In the genomic region with DNA sequence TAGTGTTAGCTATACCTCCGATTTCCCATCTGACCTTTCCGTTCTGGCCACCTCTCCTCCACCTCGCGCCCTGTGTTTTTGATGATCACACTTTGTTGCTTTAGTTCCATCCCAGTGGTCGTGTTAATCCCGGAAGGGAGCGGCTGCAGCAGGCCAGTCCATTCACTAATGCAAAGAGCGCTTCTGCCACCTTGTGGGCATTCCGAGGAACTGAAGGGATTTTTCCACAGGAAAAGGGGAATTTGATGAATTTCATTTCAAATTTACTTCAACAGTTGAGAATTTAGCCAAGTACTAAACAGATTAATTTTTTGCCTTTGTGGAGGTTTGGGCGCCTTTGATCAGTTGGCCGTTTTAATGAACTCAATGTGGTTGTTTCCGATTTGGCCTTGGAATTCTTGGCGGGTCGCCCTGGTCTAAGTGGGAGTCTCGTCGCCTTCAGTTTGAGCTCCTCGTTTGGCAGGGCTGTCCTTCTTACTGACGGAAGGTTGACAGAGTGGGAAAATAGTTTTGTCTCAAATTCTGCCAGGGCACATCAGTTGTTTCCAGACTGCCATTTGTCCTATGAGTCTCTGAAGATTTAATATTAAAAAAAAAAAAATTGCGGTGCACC, we compare ENCODE assay signal across 8 mouse cellular contexts.
A peak's percentile ranks its signal among the peaks of the same experiment; 100 is the strongest.
DNase-seq lines count a peak whose midpoint lies in the region; ATAC-seq lines count a peak whose summit lies in the region.

No protein-coding gene starts in this region.

- DNase-seq in 416B (ENCODE audit: low read depth) (peak; percentile 60), liver (peak; percentile 54)
- peak; percentile 55 to 69 for DNase-seq in adrenal gland, postnatal 36 days
- DNase-seq in neural tube, embryonic 10.5 days (ENCODE audit: extremely low spot score, low spot score), result peak; percentile 64
- DNase-seq in urinary bladder, postnatal 36 days (ENCODE audit: low spot score in 2 of 2), result peak; percentile 28 to 42

- H3K9ac ChIP-seq in embryonic facial prominence, embryonic 15.5 days, result no peak overlapping the region
- no peak overlapping the region; the same call in 1 of the 2 replicates for H3K9ac ChIP-seq in heart, embryonic 12.5 days
- H3K9ac ChIP-seq in kidney, embryonic 16.5 days (replicated peaks; ENCODE audit: low read length), result no peak overlapping the region

- peak overlapping the region; percentile 48 for H3K4me2 ChIP-seq in embryonic facial prominence, embryonic 15.5 days (replicated peaks)
- peak overlapping the region; percentile 52 for H3K4me2 ChIP-seq in heart, embryonic 12.5 days
- peak overlapping the region; percentile 43 for H3K4me2 ChIP-seq in kidney, embryonic 16.5 days (replicated peaks; ENCODE audit: low read depth, low read length)

- H3K27me3 ChIP-seq in embryonic facial prominence, embryonic 15.5 days, result peaks cover 4% of the 10 kb centered on the region; the same call in 1 of the 2 replicates
- no peaks in the 10 kb centered on the region for H3K27me3 ChIP-seq in heart, embryonic 12.5 days (replicated peaks)
- peaks cover 5% of the 10 kb centered on the region for H3K27me3 ChIP-seq in kidney, embryonic 16.5 days (ENCODE audit: insufficient read depth, low read length)

- H3K9me3 ChIP-seq in embryonic facial prominence, embryonic 15.5 days (replicated peaks), result no peaks in the 10 kb centered on the region
- H3K9me3 ChIP-seq in heart, embryonic 12.5 days (replicated peaks), result no peaks in the 10 kb centered on the region
- no peaks in the 10 kb centered on the region for H3K9me3 ChIP-seq in kidney, embryonic 16.5 days (ENCODE audit: low read length)

- ATAC-seq in embryonic facial prominence, embryonic 15.5 days (ENCODE audit: insufficient number of reproducible peaks, low FRiP score, low TSS enrichment, low read depth), result peak; percentile 63; the same call in 1 of the 2 replicates
- ATAC-seq in heart, embryonic 12.5 days (ENCODE audit: insufficient number of reproducible peaks, low FRiP score), result no peak
- peak; percentile 91; the same call in 1 of the 2 replicates for ATAC-seq in kidney, embryonic 16.5 days (ENCODE audit: low FRiP score, low TSS enrichment)

- no peaks in the 10 kb centered on the region for H3K36me3 ChIP-seq in embryonic facial prominence, embryonic 15.5 days
- H3K36me3 ChIP-seq in heart, embryonic 12.5 days, result no peaks in the 10 kb centered on the region
- no peaks in the 10 kb centered on the region for H3K36me3 ChIP-seq in kidney, embryonic 16.5 days (ENCODE audit: insufficient read depth, low read length)

- 12% methylated on average over 19 of the region's 19 CpGs for WGBS in embryonic facial prominence, embryonic 15.5 days
- 13% methylated on average over 19 of the region's 19 CpGs for WGBS in heart, embryonic 12.5 days
- 13% methylated on average over 19 of the region's 19 CpGs for WGBS in kidney, embryonic 16.5 days

- H3K4me3 ChIP-seq in embryonic facial prominence, embryonic 15.5 days (replicated peaks), result peak overlapping the region; percentile 19
- H3K4me3 ChIP-seq in heart, embryonic 12.5 days, result peak overlapping the region; percentile 25; the same call in 1 of the 2 replicates
- peak overlapping the region; percentile 3; the same call in 1 of the 2 replicates for H3K4me3 ChIP-seq in kidney, embryonic 16.5 days (ENCODE audit: low read length)

- H3K4me1 ChIP-seq in embryonic facial prominence, embryonic 15.5 days, result peaks cover 11% of the 10 kb centered on the region; the same call in 1 of the 2 replicates
- H3K4me1 ChIP-seq in heart, embryonic 12.5 days (replicated peaks), result no peaks in the 10 kb centered on the region
- 0 out of 2 replicates have a peak, but pooled peaks cover 4% of the 10 kb centered on the region for H3K4me1 ChIP-seq in kidney, embryonic 16.5 days (ENCODE audit: insufficient read depth, low read length)

- no peak overlapping the region for H3K27ac ChIP-seq in embryonic facial prominence, embryonic 15.5 days (replicated peaks)
- no peak overlapping the region for H3K27ac ChIP-seq in heart, embryonic 12.5 days (ENCODE audit: poor library complexity, severe bottlenecking)
- H3K27ac ChIP-seq in kidney, embryonic 16.5 days (ENCODE audit: low read length), result no peak overlapping the region
